ENCODE assay signal across 19 mouse cellular contexts in the genomic region with DNA sequence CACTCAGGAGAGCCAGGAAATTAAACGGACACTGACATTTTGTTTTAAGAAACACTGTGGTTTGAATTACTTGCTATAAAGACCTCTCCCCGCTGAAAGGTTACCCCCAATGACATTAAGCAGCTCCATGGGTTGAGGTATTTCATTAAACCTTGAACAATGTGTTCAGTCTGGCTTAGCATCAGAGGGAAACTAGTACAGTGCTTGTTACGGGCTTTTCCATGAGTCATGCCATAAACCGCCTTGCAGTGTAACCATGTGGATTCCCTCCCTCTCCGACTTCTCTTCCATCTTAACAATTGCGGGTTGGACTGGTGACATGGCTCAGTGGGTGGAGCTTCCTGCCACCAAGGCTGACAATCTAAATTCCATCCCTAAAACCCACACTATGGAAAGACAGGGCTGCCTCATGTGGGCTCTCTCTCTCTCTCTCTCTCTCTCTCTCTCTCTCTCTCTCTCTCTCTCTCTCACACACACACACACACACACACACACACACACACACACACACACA.
DNase-seq lines count a peak whose midpoint lies in the region; ATAC-seq and TF ChIP-seq lines count a peak whose summit lies in the region.
"Had no signal": no experiment of that assay in that cellular context is flagged by ENCODE, and none has a peak within 500 bp of the region (broad histone marks: within the 10 kb centered on the region; RNA-seq: fewer than 3 reads in every experiment).

No protein-coding gene starts in this region.

- no peak overlapping the region for H3K4me2 ChIP-seq in limb, embryonic 13.5 days (replicated peaks)
- no peak overlapping the region for H3K4me2 ChIP-seq in limb, embryonic 14.5 days (replicated peaks; ENCODE audit: low read depth, low read length, severe bottlenecking)
- H3K4me2 ChIP-seq: embryonic facial prominence, embryonic 15.5 days; forebrain, embryonic 15.5 days; heart, embryonic 13.5 days; hindbrain, embryonic 15.5 days had no signal

- no peak overlapping the region for H3K9ac ChIP-seq in limb, embryonic 13.5 days
- H3K9ac ChIP-seq in limb, embryonic 14.5 days (ENCODE audit: low read depth, low read length, severe bottlenecking), result no peak overlapping the region
- H3K9ac ChIP-seq: embryonic facial prominence, embryonic 15.5 days; forebrain, embryonic 15.5 days; heart, embryonic 13.5 days; hindbrain, embryonic 15.5 days had no signal

- H3K36me3 ChIP-seq in limb, embryonic 13.5 days, result no peaks in the 10 kb centered on the region
- no peaks in the 10 kb centered on the region for H3K36me3 ChIP-seq in limb, embryonic 10.5 days
- H3K36me3 ChIP-seq in limb, embryonic 14.5 days (ENCODE audit: control insufficient read depth, insufficient read depth, low read length), result no peaks in the 10 kb centered on the region
- H3K36me3 ChIP-seq: embryonic facial prominence, embryonic 15.5 days; forebrain, embryonic 15.5 days; heart, embryonic 13.5 days; hindbrain, embryonic 15.5 days had no signal

- H3K4me1 ChIP-seq in limb, embryonic 13.5 days, result peaks cover 15% of the 10 kb centered on the region
- H3K4me1 ChIP-seq in limb, embryonic 10.5 days, result peaks cover 8% of the 10 kb centered on the region; the same call in 1 of the 2 replicates
- no peaks in the 10 kb centered on the region; the same call in 1 of the 2 replicates for H3K4me1 ChIP-seq in limb, embryonic 14.5 days (ENCODE audit: control insufficient read depth, insufficient read depth, low read length)
- H3K4me1 ChIP-seq: embryonic facial prominence, embryonic 15.5 days; heart, embryonic 13.5 days; hindbrain, embryonic 15.5 days had no signal

- TF ChIP-seq POLR2A in limb, embryonic 14.5 days (IDR thresholded peaks at IDR 0.05; ENCODE audit: borderline replicate concordance, extremely low read depth, insufficient read depth, insufficient read length), result no peak

- no peak overlapping the region for H3K27ac ChIP-seq in limb, embryonic 13.5 days
- H3K27ac ChIP-seq in limb, embryonic 10.5 days, result no peak overlapping the region
- H3K27ac ChIP-seq in limb, embryonic 14.5 days (replicated peaks; ENCODE audit: low read depth, low read length), result no peak overlapping the region
- H3K27ac ChIP-seq: embryonic facial prominence, embryonic 15.5 days; forebrain, embryonic 15.5 days; heart, embryonic 13.5 days; hindbrain, embryonic 15.5 days had no signal

- H3K4me3 ChIP-seq in limb, embryonic 13.5 days, result no peak overlapping the region
- H3K4me3 ChIP-seq in limb, embryonic 10.5 days, result no peak overlapping the region
- H3K4me3 ChIP-seq in limb, embryonic 14.5 days (replicated peaks; ENCODE audit: low read length), result no peak overlapping the region
- H3K4me3 ChIP-seq: embryonic facial prominence, embryonic 15.5 days; erythroblast, embryonic 14.5 days; forebrain, embryonic 15.5 days; heart, embryonic 13.5 days; hindbrain, embryonic 15.5 days had no signal

- 57% methylated on average over 6 of the region's 6 CpGs for WGBS in limb, embryonic 13.5 days
- 89% methylated on average over 6 of the region's 6 CpGs for WGBS in limb, embryonic 10.5 days
- 45% methylated on average over 6 of the region's 6 CpGs for WGBS in limb, embryonic 14.5 days

- peak; percentile 73 for ATAC-seq in limb, embryonic 13.5 days (ENCODE audit: low FRiP score, low read depth)
- peak; percentile 71 for ATAC-seq in limb, embryonic 14.5 days (ENCODE audit: low FRiP score, low read depth)
- ATAC-seq: forebrain, embryonic 15.5 days; intestine, embryonic 16.5 days had no signal

- DNase-seq in limb, embryonic 10.5 days (ENCODE audit: low spot score), result no peak
- peak; percentile 30 for DNase-seq in Muller cell, postnatal 12 days (ENCODE audit: inconsistent ontology term)
- peak; percentile 79 for DNase-seq in limb, embryonic 14.5 days (ENCODE audit: low spot score)
- no peak for DNase-seq in testis, postnatal 14 days (ENCODE audit: low spot score)
- no peak for DNase-seq in ovary, postnatal 10 days (ENCODE audit: low spot score)
- DNase-seq: adrenal gland, adult 2 months; cerebellum, adult 2 months; cerebellum, postnatal 14 days; embryo, embryonic 11 days; gastrocnemius, postnatal 36 days; heart, adult 11 months; heart, postnatal 36 days had no signal

- H3K9me3 ChIP-seq in limb, embryonic 13.5 days, result peaks cover 5% of the 10 kb centered on the region
- no peaks in the 10 kb centered on the region for H3K9me3 ChIP-seq in limb, embryonic 10.5 days (replicated peaks)
- H3K9me3 ChIP-seq in limb, embryonic 14.5 days (ENCODE audit: control insufficient read depth, low read length), result peaks cover 3% of the 10 kb centered on the region; the same call in 1 of the 2 replicates
- H3K9me3 ChIP-seq: embryonic facial prominence, embryonic 15.5 days; forebrain, embryonic 15.5 days; hindbrain, embryonic 15.5 days had no signal

- no peaks in the 10 kb centered on the region for H3K27me3 ChIP-seq in limb, embryonic 13.5 days
- H3K27me3 ChIP-seq in limb, embryonic 10.5 days (ENCODE audit: low read depth, poor library complexity, severe bottlenecking), result no peaks in the 10 kb centered on the region
- H3K27me3 ChIP-seq in limb, embryonic 14.5 days (ENCODE audit: control insufficient read depth, insufficient read depth, low read length), result no peaks in the 10 kb centered on the region
- H3K27me3 ChIP-seq: embryonic facial prominence, embryonic 15.5 days; forebrain, embryonic 15.5 days; heart, embryonic 13.5 days; hindbrain, embryonic 15.5 days had no signal

Comparison
In these comparisons a context has a peak if more than half of its experiments do, and no peak if none do; other contexts are left out.
1. DNase-seq: peak in Muller cell, postnatal 12 days (single experiment) and limb, embryonic 14.5 days (single experiment); none in limb, embryonic 10.5 days (single experiment), testis, postnatal 14 days (single experiment) and ovary, postnatal 10 days (single experiment).